Mouse (Mus musculus): ENCODE measurements around the gene Mettl26.

DNA sequence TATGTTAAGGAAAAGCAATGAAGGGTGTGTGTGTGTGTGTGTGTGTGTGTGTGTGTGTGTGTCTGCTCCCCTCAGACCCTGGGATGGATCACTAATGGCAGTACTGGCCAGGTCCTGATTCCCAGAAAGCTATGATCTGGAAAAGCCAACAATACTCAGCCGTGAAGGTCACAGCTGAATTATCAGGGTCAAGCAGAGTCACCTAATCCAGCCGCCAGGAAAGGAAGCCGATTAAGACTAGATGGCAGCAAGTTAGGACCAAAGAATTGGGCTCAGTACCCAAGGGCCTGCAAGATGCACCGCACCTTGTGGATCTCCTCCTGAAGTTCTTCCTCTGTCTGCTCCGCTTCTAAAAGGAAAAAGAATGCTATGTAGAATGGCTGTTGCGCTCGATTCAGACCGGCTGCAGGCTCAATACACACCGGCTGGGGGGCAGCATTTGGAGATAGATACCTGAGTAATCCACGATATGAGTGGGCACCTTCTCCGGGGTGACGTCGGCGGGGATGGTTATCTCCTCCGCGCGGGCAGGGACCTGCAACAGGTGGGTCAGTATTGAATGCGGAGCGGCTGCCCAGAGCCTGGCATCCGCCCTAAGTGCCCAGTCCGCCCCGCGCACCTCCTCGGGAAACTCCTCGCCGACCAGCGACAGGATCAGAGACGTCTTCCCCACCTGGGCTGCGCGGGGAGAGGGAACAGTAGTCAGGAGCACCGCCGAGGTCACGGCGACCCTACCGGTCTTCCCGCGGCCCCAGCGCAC lies 31.1 kb upstream of the Mettl26 start:
- no peak for TF ChIP-seq CTCF (IDR thresholded peaks at IDR 0.05)
- no peak for TF ChIP-seq EP300 (IDR thresholded peaks at IDR 0.05)

Data from lung, postnatal 0 days (tissue).